Mouse (Mus musculus) WW6 (cell line): ENCODE data around the gene Crybb2.

Experiments
- DNase-seq: peaks from one replicate; pipeline ENCODE4 v3.0.0-alpha.2; 2013; ENCODE audit warnings: low read depth, low spot score

Crybb2 gene

GRCm38 (mm10) chr5:113031201-113031754 lies 38.6 kb downstream of the Crybb2 start:
- no peak for DNase-seq

GRCm38 (mm10) chr5:113030082-113030481 lies 39.8 kb downstream of the Crybb2 start:
- no peak for DNase-seq

GRCm38 (mm10) chr5:113026706-113027105 lies 43.2 kb downstream of the Crybb2 start:
- no peak for DNase-seq

- no peak for DNase-seq
These were observed 45.7 kb downstream of the Crybb2 start for GRCm38 (mm10) chr5:113024154-113024764.

GRCm38 (mm10) chr5:113018190-113018589 lies 51.7 kb downstream of the Crybb2 start:
- DNase-seq, result no peak

GRCm38 (mm10) chr5:113017004-113017403 lies 52.9 kb downstream of the Crybb2 start:
- no peak for DNase-seq

GRCm38 (mm10) chr5:113015236-113016061 lies 54.5 kb downstream of the Crybb2 start, which contains the start of gene Grk3:
Grk3 (minus strand) TSS chr5:113015791.
- DNase-seq, result peak; percentile 20

GRCm38 (mm10) chr5:113014808-113015235 lies 55.1 kb downstream of the Crybb2 start:
- no peak for DNase-seq

- no peak for DNase-seq
These were observed 55.7 kb downstream of the Crybb2 start for GRCm38 (mm10) chr5:113014111-113014807.

GRCm38 (mm10) chr5:113011926-113012325 lies 58.0 kb downstream of the Crybb2 start:
- DNase-seq, result no peak

- DNase-seq, result no peak
These were observed 60.6 kb downstream of the Crybb2 start for GRCm38 (mm10) chr5:113009183-113009820.

- DNase-seq, result no peak
These were observed 61.4 kb downstream of the Crybb2 start for GRCm38 (mm10) chr5:113008496-113008895.
